Mouse (Mus musculus) limb, embryonic 14.5 days (tissue): ENCODE results near the gene Smok2a. TPM values are rescaled to one million over a fixed set of nuclear protein-coding genes. Genes with fewer than 3 reads are reported as not detected.
"Not testable (repeated sequence)": the region's sequence is repeated elsewhere in the genome, so short reads cannot be mapped to it uniquely, and the experiment has no call there.

Experiments
- ATAC-seq: fragments of 200-750 bp; cut with Nextera tagmentation; 2 replicates; pipeline ENCODE4 v1.8.0; 2017; ENCODE audit warnings: low read depth, moderate number of reproducible peaks, moderate TSS enrichment; ENCODE audit not compliant: low FRiP score
- DNase-seq: peaks from one replicate; pipeline ENCODE4 v3.0.0-alpha.2; 2015; ENCODE audit warnings: low spot score
- H3K27ac ChIP-seq: fragments of 300-500 bp; sonication (generic); replicated peaks from 2 replicates; pipeline ENCODE4 v1.5.1; 2014; ENCODE audit warnings: low read depth, mild to moderate bottlenecking, low read length, moderate library complexity, mixed read lengths
- H3K27me3 ChIP-seq: fragments of 300-500 bp; sonication (generic); 2 replicates; pipeline ENCODE4 v1.6.1; 2014; ENCODE audit warnings: low read length, mixed read lengths; ENCODE audit not compliant: control insufficient read depth, insufficient read depth
- H3K36me3 ChIP-seq: fragments of 300-500 bp; sonication (generic); 2 replicates; pipeline ENCODE4 v1.6.1; 2014; ENCODE audit warnings: mild to moderate bottlenecking, low read length, moderate library complexity, mixed read lengths; ENCODE audit not compliant: control insufficient read depth, insufficient read depth
- H3K4me1 ChIP-seq: fragments of 300-500 bp; sonication (generic); 2 replicates; pipeline ENCODE4 v1.6.1; 2014; ENCODE audit warnings: antibody characterized with exemption, low read length, mixed read lengths; ENCODE audit not compliant: control insufficient read depth, insufficient read depth
- H3K4me2 ChIP-seq: fragments of 300-500 bp; sonication (generic); replicated peaks from 2 replicates; pipeline ENCODE4 v1.6.1; 2014; ENCODE audit warnings: low read depth, mild to moderate bottlenecking, low read length, moderate library complexity; ENCODE audit not compliant: severe bottlenecking
- H3K4me3 ChIP-seq: fragments of 300-500 bp; sonication (generic); replicated peaks from 2 replicates; pipeline ENCODE4 v1.5.1; 2014; ENCODE audit warnings: low read length
- H3K9ac ChIP-seq: fragments of 300-500 bp; sonication (generic); 2 replicates; pipeline ENCODE4 v1.6.1; 2014; ENCODE audit warnings: mild to moderate bottlenecking, low read depth, low read length, moderate library complexity; ENCODE audit not compliant: severe bottlenecking
- H3K9me3 ChIP-seq: fragments of 300-500 bp; sonication (generic); 2 replicates; pipeline ENCODE4 v1.6.1; 2016; ENCODE audit warnings: low read length; ENCODE audit not compliant: control insufficient read depth
- POLR2A ChIP-seq: fragments of 200-500 bp; IDR thresholded peaks from 2 replicates; pipeline ENCODE4 v1.8.0; 2012; ENCODE audit warnings: inconsistent platforms, mild to moderate bottlenecking, moderate library complexity, borderline replicate concordance; ENCODE audit not compliant: insufficient read depth, insufficient read length; ENCODE audit errors: extremely low read depth
- WGBS: fragments of 180-500 bp; shearing (Covaris S2); extraction: QIAGEN DNeasy Blood & Tissue Kit; methylation state at CpG from one replicate; pipeline ENCODE4 v1.1.7; 2014; 5-methylcytosine and 5-hydroxymethylcytosine counted together
- polyA plus RNA-seq, 2 experiments: library from polyadenylated mRNA; depleted of rRNA in 1 of 2; stranded (reverse) in 1 of 2; unstranded in 1 of 2; fragments of >200 nt; fragmentation: Nextera tagmentation in 1 of 2; extraction: Ambion mirVana in 1 of 2; gene quantifications; 2 replicates each; pipeline versions ENCODE4 v1.2.1 to v1.2.3; 2012 to 2014

Gene Smok2a
- polyA plus RNA-seq (2012; rRNA removed) (not detected in 2 replicates), polyA plus RNA-seq (2014; fragmentation: Nextera tagmentation; extraction: Ambion mirVana) (not detected in 2 replicates)

DNA sequence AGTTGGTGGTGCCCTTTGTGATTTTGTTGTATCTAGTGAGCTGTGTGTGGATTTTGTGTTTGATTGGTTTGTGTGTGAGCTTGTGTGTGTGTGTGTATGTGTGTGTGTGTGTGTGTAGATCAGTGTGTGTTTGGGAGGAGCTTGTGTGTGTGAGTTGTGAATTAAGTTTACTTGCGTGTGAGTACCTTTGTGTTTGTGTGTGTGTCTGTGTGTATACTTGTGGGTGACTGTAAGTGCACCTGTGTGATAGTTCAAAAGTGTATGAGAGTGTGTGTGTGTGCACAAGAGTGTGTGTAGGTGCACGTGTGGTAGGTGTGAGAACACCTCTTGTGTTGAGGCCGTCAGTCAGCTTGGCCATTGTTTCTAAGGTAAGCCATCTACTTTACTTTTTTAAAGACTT lies at the start of gene Smok2a:
Gene Smok2a (plus strand): TSS at position 301 of the 400 bp plus-strand sequence.
- no peaks in the 10 kb centered on the region for H3K27me3 ChIP-seq
- 90% methylated on average over 3 of the region's 3 CpGs for WGBS
- DNase-seq (no peak), ATAC-seq (no peak)
- peaks cover 83% of the 10 kb centered on the region for H3K9me3 ChIP-seq
- no peak within 1 kb of the TSS for H3K4me2 ChIP-seq
- TF ChIP-seq POLR2A: no peak
- no peak within 1 kb of the TSS for H3K9ac ChIP-seq
- H3K4me3 ChIP-seq: no peak within 1 kb of the TSS
- no peak within 1 kb of the TSS for H3K27ac ChIP-seq
- H3K4me1 ChIP-seq: no peaks in the 10 kb centered on the region
- H3K36me3 ChIP-seq: no peaks in the 10 kb centered on the region

DNA sequence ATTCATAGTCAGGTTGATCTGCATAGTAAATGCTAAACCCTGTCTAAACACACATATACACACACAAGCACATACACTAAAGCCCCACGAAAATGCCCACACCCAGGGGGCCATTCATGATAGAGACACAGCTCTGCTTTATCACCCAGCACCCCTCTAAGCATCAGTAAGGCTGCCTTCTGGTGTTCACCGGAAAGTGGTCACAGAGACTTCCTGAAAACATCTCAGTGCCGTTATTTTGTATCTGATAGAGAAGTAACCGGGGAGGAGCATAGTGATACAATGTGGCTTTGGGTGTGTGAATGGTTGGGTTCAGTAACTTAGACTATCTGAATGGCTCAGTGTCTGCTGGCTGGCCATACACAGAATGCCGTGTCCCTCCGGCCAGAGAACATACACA lies 47.4 kb upstream of the Smok2a start:
- H3K36me3 ChIP-seq, ATAC-seq, H3K4me1 ChIP-seq, H3K27ac ChIP-seq, H3K27me3 ChIP-seq, H3K4me3 ChIP-seq, H3K4me2 ChIP-seq, H3K9me3 ChIP-seq, H3K9ac ChIP-seq, DNase-seq: not testable (repeated sequence)
- 81% methylated on average over 6 of the region's 6 CpGs for WGBS

DNA sequence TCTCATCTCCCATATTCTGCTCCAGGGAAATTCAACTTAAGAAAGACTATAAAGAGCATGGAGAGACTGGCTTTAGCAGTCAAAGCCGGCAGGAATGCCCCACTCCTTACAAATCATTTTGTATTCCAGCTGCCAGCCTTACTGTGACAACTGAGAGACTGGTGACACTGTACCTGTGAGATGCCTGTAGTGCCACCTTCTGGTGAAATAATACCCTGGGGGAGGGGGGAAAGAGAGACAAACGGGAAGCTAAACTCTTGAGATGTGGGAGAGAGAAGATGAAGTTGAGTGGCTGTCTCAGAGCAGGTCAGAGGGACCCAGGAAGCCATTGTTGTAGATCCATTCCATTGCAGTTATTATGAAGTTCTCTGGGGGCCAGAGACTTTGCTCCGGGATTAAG lies 47.0 kb upstream of the Smok2a start:
- H3K36me3 ChIP-seq, H3K27ac ChIP-seq, H3K4me2 ChIP-seq, H3K27me3 ChIP-seq, ATAC-seq, DNase-seq, H3K9me3 ChIP-seq, H3K4me1 ChIP-seq, H3K9ac ChIP-seq, H3K4me3 ChIP-seq: not testable (repeated sequence)
- 54% methylated on average over 1 of the region's 3 CpGs for WGBS

DNA sequence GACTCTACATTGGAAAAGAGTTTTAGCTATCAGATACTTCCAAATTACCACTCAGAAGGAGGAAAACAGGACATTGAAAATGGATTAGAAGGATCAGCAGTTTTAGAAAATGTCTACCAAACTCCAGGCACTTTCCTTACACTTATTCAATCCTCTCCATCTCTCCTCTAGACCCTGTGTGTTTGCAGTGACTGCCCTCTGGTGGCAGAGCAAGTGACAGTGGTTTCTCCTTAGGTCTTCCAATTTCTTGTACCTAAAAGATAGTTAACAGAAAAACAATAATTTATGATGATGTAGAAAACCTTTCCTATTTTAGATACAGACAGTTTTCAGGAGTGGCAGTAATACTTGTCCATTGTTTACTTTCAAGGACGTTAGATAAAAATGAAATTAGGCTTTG lies 45.4 kb upstream of the Smok2a start:
- H3K36me3 ChIP-seq, H3K4me2 ChIP-seq, H3K27me3 ChIP-seq, H3K27ac ChIP-seq, H3K9me3 ChIP-seq, H3K4me1 ChIP-seq, H3K4me3 ChIP-seq, ATAC-seq, H3K9ac ChIP-seq, DNase-seq: not testable (repeated sequence)
- no CpG with 5 or more reads among the region's 1 CpGs for WGBS

DNA sequence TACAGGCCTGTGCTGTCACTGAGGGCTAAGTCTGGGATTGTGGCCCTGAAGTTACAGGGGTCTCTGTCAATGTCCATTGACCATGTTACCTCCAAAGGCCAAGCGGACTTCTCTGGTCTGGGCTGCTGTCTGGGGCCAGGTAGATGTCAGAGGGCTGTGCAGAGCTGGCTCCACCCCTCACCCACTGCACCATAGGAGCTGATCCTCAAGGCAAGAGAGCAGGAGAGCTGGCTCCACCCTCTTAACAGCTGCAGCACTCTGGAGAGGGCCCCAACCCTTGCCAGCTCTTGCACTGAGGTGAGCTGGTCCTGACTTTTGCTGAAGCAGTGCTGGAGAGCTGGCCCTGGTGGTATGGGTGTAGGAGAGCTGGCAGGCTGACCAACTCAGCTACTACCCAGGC lies 43.2 kb upstream of the Smok2a start:
- peaks cover 13% of the 10 kb centered on the region; the same call in 1 of the 2 replicates for H3K9me3 ChIP-seq
- not testable (repeated sequence) for H3K27me3 ChIP-seq, DNase-seq, H3K4me2 ChIP-seq, H3K27ac ChIP-seq, H3K4me3 ChIP-seq, H3K4me1 ChIP-seq, H3K36me3 ChIP-seq, H3K9ac ChIP-seq
- 55% methylated on average over 1 of the region's 1 CpGs for WGBS
- ATAC-seq: 0 out of 2 replicates have a peak, but pooled peaks have one; percentile 9

DNA sequence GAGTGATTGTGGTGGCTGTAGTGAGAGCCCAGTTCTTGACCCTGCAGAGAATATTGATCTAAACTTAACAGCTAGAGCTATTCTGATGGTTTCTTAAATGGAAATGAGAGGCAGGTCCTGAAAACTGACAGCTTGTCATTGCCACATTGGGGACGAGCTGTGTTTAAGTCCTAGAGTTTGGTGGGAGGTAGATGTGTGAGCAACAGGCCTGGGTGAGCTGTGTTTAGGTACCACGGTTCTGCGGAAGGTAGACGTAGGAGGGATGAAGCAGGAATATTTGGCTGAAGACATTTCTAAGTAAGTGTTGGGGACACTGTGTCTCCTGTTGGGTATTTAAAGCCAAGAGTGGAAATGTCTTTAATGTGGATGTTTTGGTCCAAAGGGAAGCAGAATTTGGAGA lies 42.0 kb upstream of the Smok2a start:
- not testable (repeated sequence) for H3K36me3 ChIP-seq, H3K4me1 ChIP-seq, ATAC-seq, H3K9ac ChIP-seq, H3K27me3 ChIP-seq, H3K4me3 ChIP-seq, H3K4me2 ChIP-seq, H3K27ac ChIP-seq, DNase-seq
- peaks cover 13% of the 10 kb centered on the region; the same call in 1 of the 2 replicates for H3K9me3 ChIP-seq
- WGBS: 76% methylated on average over 4 of the region's 4 CpGs

DNA sequence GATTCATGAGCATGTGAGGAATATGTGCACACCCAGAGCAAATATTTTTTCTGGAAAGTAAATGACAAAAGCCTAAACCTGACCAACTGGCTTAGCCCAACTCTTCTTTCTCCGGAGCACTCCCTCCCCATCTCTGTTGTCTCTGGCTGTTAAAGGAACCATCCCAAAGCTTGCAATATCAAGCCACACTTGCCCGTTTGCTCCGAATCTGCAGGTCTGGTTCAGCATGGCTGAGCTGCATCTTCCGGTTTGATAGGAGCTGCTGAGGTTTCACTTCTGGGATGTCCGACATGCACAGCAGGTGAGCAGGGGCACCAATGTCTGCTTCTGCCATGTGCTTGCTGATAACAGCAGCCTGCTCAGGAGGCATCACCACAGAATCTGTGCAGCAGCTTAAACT lies 40.5 kb upstream of the Smok2a start:
- not testable (repeated sequence) for H3K27me3 ChIP-seq, ATAC-seq, H3K36me3 ChIP-seq, H3K4me2 ChIP-seq, H3K4me1 ChIP-seq, H3K27ac ChIP-seq, H3K4me3 ChIP-seq, H3K9ac ChIP-seq, DNase-seq
- peaks cover 13% of the 10 kb centered on the region; the same call in 1 of the 2 replicates for H3K9me3 ChIP-seq
- 88% methylated on average over 5 of the region's 5 CpGs for WGBS

DNA sequence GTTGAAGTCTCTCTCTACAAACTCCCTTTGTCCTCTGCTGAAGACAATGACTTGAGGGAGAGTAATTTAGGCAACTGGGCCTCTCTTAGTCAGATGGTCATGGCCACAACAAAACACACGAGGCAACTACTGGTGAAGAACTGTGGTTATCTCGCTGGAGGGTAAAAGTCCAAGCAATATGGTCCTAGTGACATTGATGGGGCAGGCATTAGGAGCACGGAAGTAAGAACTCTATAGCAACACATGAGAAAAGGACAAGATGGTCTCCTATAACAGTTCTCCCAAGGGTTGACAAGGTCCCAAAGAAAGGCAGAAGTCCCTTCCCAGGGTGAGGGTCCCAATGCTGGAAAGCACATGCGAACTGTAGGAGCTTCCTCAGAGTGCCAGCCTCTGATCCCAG lies 38.3 kb upstream of the Smok2a start:
- H3K9ac ChIP-seq, ATAC-seq, H3K4me2 ChIP-seq, H3K4me3 ChIP-seq, H3K36me3 ChIP-seq, H3K27me3 ChIP-seq, H3K4me1 ChIP-seq, DNase-seq, H3K27ac ChIP-seq: not testable (repeated sequence)
- peaks cover 16% of the 10 kb centered on the region; the same call in 1 of the 2 replicates for H3K9me3 ChIP-seq
- WGBS: 63% methylated on average over 2 of the region's 4 CpGs
